Mouse (Mus musculus) hindbrain, embryonic 14.5 days (tissue): ENCODE data around the gene Cep89. TPM values are rescaled to one million over a fixed set of nuclear protein-coding genes. Genes with fewer than 3 reads are reported as not detected.

Experiments used
- ATAC-seq: fragments of 200-750 bp; cut with Nextera tagmentation; 2 replicates; pipeline ENCODE4 v1.8.0; 2017; ENCODE audit warnings: moderate number of reproducible peaks, mild to moderate bottlenecking, moderate TSS enrichment, moderate library complexity; ENCODE audit not compliant: low FRiP score
- DNase-seq: peaks from one replicate; pipeline ENCODE4 v3.0.0-alpha.2; 2015; ENCODE audit warnings: low spot score
- H3K27ac ChIP-seq: fragments of 300-500 bp; sonication (generic); 2 replicates; pipeline ENCODE4 v1.5.1; 2014; ENCODE audit warnings: mild to moderate bottlenecking, moderate library complexity
- H3K27me3 ChIP-seq: fragments of 300-500 bp; sonication (generic); 2 replicates; pipeline ENCODE4 v1.6.1; 2014; ENCODE audit warnings: mild to moderate bottlenecking, low read length, mixed read lengths; ENCODE audit not compliant: control insufficient read depth, insufficient read depth
- H3K36me3 ChIP-seq: fragments of 300-500 bp; sonication (generic); replicated peaks from 2 replicates; pipeline ENCODE4 v1.6.1; 2014; ENCODE audit not compliant: control insufficient read depth, insufficient read depth
- H3K4me1 ChIP-seq: fragments of 300-500 bp; sonication (generic); replicated peaks from 2 replicates; pipeline ENCODE4 v1.6.1; 2014; ENCODE audit warnings: antibody characterized with exemption, low read length, mixed read lengths; ENCODE audit not compliant: control insufficient read depth, insufficient read depth
- H3K4me2 ChIP-seq: fragments of 300-500 bp; sonication (generic); replicated peaks from 2 replicates; pipeline ENCODE4 v1.6.1; 2014; ENCODE audit warnings: mild to moderate bottlenecking, moderate library complexity
- H3K4me3 ChIP-seq: fragments of 300-500 bp; sonication (generic); replicated peaks from 2 replicates; pipeline ENCODE4 v1.5.1; 2014; ENCODE audit warnings: mild to moderate bottlenecking, low read length
- H3K9ac ChIP-seq: fragments of 300-500 bp; sonication (generic); 2 replicates; pipeline ENCODE4 v1.6.1; 2014
- H3K9me3 ChIP-seq: fragments of 300-500 bp; sonication (generic); 2 replicates; pipeline ENCODE4 v1.6.1; 2016; ENCODE audit warnings: low read length; ENCODE audit not compliant: control insufficient read depth
- WGBS: fragments of 180-500 bp; shearing (Covaris S2); extraction: QIAGEN DNeasy Blood & Tissue Kit; methylation state at CpG from one replicate; pipeline ENCODE4 v1.1.7; 2014; 5-methylcytosine and 5-hydroxymethylcytosine counted together
- polyA plus RNA-seq: library from polyadenylated mRNA; unstranded; fragments of >200 nt; fragmentation: Nextera tagmentation; extraction: Ambion mirVana; gene quantifications from 2 replicates; pipeline ENCODE4 v1.2.1, GENCODE M21; 2014

The Cep89 gene
- polyA plus RNA-seq, 1 experiment from 2014 or later: 25.2 TPM

DNA sequence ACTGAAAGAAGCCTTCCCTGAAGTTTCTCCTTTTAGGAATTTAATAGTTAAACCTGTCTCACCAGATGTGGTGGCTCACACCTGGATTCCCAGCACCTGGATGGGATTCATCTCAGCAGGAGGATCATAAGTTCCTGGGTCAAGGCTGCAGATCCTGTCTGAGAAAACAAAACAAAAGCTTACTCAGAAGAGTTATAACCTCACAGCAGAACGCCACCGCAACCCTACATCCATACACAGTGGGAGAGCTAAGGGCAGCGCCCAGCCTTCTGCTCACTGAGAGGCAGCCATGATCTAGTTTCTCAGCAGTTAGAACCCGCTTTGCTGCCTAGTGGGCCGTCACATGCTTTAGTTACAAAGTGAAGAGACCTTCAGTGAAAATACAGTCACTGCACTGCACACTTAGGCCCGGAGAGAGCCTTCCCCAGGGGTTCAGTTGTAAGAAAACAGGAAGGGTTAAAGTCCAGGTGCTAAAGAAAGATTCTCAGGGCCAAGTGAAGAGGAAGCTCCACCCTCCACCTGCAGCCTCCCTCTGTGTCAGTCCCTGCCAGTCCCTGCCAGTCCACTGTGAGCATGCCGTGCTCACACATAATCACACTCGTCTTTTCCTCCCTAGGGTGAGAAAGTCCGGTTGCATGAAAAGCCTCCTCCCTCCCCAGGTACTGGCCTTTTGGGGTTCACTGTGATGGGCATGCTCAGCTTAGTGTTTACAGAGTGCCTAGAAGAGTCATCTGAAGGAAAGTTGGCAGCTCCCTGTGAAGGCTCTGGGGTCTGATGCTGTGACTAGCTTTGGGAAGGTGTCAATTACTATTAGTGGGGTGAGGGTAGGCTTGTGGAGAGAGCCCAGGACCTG, 19.2 kb downstream of the Cep89 start:
- no peaks in the 10 kb centered on the region for H3K4me1 ChIP-seq
- DNase-seq: no peak
- H3K27ac ChIP-seq: no peak overlapping the region
- no peak overlapping the region for H3K9ac ChIP-seq
- no peaks in the 10 kb centered on the region for H3K9me3 ChIP-seq
- H3K27me3 ChIP-seq: no peaks in the 10 kb centered on the region
- no peak for ATAC-seq
- H3K4me3 ChIP-seq: no peak overlapping the region
- WGBS: 91% methylated on average over 9 of the region's 9 CpGs
- peaks cover 67% of the 10 kb centered on the region for H3K36me3 ChIP-seq
- no peak overlapping the region for H3K4me2 ChIP-seq

DNA sequence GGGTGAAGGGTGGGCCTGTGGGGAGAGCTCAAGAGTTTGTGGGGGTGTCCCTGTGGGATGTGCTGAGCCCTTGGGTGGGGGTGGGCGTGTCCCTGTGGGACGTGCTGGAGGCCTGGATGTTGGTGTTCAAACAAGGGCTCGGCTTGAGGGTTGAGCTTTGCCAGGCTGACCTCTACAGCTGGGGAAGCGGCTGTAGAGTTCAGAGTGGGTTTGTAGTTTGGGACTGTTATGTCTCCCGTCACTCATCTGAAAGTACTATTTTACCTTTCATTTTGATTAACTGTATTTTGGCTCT, 19.8 kb downstream of the Cep89 start:
- ATAC-seq (no peak), DNase-seq (no peak)
- no peaks in the 10 kb centered on the region for H3K27me3 ChIP-seq
- H3K4me3 ChIP-seq: no peak overlapping the region
- WGBS: 92% methylated on average over 5 of the region's 5 CpGs
- H3K36me3 ChIP-seq: peaks cover 69% of the 10 kb centered on the region
- no peak overlapping the region for H3K4me2 ChIP-seq
- no peaks in the 10 kb centered on the region for H3K9me3 ChIP-seq
- no peaks in the 10 kb centered on the region for H3K4me1 ChIP-seq
- H3K27ac ChIP-seq: no peak overlapping the region
- no peak overlapping the region for H3K9ac ChIP-seq

DNA sequence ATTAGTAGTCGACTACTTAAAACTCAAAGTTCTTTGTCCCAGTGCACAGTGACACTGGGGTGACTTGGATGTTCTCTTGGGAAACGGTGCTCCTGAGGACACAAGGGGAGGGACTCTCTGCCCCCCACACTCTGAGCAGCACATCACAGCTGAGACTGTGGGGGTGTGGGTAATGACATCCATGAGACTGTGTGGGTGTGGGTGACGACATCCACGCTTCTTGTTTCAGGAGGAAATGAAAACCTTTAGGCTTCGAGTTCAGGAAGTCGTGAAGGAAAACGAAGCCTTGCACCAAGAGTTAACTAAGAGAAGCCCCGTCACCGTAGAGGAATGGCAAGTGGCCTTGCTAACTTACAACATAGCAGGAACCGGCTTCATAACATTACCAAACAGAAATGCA, 26.2 kb downstream of the Cep89 start:
- Histone ChIP-seq H3K4me3 (no peak overlapping the region), H3K9ac (no peak overlapping the region), H3K27ac (no peak overlapping the region), H3K4me1 (no peaks in the 10 kb centered on the region), H3K4me2 (no peak overlapping the region), H3K36me3 (peaks cover 86% of the 10 kb centered on the region), H3K9me3 (no peaks in the 10 kb centered on the region), H3K27me3 (no peaks in the 10 kb centered on the region)
- ATAC-seq (no peak), DNase-seq (no peak)
- WGBS: 90% methylated on average over 10 of the region's 10 CpGs

DNA sequence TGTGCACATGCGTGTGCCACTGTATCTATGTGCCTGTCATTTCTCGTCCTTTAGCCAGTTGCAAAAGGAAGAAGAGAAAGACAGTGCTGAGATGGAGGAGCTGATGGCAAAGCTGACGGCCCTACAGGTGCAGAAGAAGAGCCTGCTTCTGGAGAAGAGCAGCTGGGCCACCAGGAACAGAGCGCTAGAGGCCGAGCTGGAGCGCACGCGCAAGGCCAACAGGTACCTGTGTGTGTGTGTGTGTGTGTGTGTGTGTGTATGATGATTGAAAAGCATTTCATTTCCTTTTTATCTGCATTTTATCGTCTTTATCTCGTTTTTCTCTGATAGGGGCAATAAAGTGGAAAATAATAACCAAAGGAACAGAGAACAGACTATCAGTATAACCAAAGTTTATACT, 31.3 kb downstream of the Cep89 start:
- Histone ChIP-seq H3K4me3 (no peak overlapping the region), H3K4me2 (no peak overlapping the region), H3K9me3 (no peaks in the 10 kb centered on the region), H3K36me3 (peaks cover 83% of the 10 kb centered on the region), H3K4me1 (no peaks in the 10 kb centered on the region), H3K27ac (no peak overlapping the region), H3K9ac (no peak overlapping the region), H3K27me3 (no peaks in the 10 kb centered on the region)
- no peak for DNase-seq
- WGBS: 96% methylated on average over 10 of the region's 10 CpGs
- no peak for ATAC-seq

DNA sequence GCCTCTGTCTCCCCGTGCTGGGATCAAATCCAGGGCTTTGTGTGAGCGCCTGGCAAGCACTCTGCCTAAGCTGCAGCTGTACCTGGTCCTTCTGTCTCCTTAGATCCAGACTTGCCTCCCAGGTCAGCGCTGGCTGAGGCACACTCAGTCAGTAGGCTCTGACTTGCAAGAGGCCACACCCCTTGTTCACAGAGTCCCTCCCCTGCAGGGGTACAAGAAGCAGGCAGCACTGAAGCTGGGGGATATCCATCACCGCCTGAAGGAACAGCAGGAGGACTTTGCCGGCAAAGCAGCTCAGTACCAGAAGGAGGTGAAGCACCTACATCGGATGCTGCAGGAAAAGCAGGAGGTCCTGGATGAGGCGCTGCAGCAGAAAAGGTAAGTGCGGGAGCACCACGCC, 38.4 kb downstream of the Cep89 start:
- 83% methylated on average over 9 of the region's 9 CpGs for WGBS
- Histone ChIP-seq H3K4me1 (no peaks in the 10 kb centered on the region), H3K27ac (no peak overlapping the region), H3K4me2 (no peak overlapping the region), H3K4me3 (no peak overlapping the region), H3K9me3 (no peaks in the 10 kb centered on the region), H3K36me3 (peaks cover 62% of the 10 kb centered on the region), H3K27me3 (no peaks in the 10 kb centered on the region), H3K9ac (no peak overlapping the region)
- ATAC-seq (no peak), DNase-seq (no peak)

DNA sequence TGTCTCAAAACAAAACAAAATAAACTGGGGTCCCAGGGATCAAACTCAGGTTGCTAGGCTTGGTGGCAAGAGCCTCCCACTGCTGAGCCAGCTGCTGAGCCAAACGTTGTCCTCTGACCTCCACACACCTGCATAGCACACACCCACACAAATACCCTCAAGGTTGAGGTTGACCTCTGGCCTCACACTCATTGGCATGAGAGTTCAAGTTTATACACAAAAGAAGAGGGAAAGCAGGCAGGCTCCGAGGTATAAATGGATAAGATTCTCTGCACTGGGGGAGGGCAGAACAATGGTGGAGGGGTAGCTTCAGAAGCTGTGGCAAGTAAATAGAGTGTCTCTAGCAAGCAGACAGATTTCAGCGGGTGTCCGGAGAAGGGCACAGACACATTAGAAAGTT, 50.7 kb downstream of the Cep89 start:
- Histone ChIP-seq H3K4me2 (no peak overlapping the region), H3K9me3 (no peaks in the 10 kb centered on the region), H3K4me3 (no peak overlapping the region), H3K27me3 (no peaks in the 10 kb centered on the region), H3K4me1 (no peaks in the 10 kb centered on the region), H3K36me3 (no peaks in the 10 kb centered on the region), H3K9ac (no peak overlapping the region), H3K27ac (no peak overlapping the region)
- ATAC-seq (no peak), DNase-seq (no peak)
- WGBS: 41% methylated on average over 4 of the region's 4 CpGs

DNA sequence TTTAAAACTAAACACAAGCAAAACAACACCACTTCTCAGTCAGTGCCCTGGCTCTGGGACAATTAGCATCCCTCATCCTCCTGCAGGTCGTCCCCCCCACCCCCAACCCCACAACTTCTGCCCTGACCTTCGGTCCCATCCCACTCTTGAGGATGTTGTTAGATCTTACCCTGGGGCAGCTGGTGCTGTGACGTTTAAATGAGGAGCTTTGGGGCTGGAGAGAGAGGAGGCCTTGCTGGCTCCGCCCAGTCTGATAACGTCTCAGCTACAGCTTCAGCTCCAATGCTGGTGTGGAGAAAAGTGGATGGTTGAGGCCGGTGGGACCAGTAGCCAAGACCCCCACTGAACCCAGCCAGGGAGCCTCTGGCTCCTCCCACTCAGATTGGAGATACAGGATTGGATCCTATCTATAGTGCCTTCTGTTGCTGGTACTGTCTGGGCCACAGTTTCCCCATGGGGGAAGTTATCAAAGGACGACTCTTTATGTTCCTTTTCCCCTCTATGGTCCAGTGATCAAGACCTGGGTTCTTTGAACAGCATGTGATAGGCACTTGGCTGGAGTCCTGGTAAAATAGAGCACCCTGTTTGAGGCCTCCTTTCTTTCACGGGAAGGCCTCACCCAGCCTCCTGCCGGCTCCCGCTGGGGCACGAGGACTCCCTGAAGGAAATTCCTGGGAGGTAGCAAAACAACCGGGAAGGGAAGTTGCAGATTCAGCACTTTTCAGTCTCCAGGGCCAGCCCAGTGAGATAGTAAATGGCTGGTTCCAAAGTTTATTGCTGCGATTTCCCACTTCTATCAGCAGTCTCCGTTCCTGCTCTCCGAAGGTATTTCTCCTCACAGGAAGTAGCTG, 51.4 kb downstream of the Cep89 start, which contains the start of gene Slc7a9:
Gene Slc7a9, plus strand, starts transcription at position 801 of the 851 bp plus-strand sequence.
- Histone ChIP-seq H3K4me2 (no peak within 1 kb of the TSS), H3K9me3 (no peaks in the 10 kb centered on the region), H3K4me3 (no peak within 1 kb of the TSS), H3K27ac (no peak within 1 kb of the TSS), H3K27me3 (no peaks in the 10 kb centered on the region), H3K36me3 (no peaks in the 10 kb centered on the region), H3K4me1 (no peaks in the 10 kb centered on the region), H3K9ac (no peak within 1 kb of the TSS)
- DNase-seq: no peak
- no peak for ATAC-seq
- WGBS: 29% methylated on average over 15 of the region's 15 CpGs

DNA sequence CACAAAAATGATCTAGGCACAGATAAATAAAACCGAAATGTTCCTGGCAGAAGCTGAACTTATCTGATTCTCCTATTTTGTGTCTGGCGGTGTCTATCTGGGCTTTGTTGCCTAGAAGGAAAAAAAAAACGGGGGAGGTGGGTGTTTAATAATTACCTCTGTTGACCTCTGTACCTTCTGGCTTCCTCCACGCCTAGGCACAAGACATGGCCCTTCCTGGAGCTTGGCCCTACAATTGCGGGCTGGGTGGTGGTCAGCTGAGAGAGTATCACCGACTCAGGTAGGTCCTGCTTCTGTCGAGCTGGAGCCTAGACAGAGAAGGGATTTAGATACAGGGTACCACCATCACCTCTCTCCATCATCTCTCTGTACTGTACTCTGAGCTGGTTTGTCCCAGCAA, 52.0 kb downstream of the Cep89 start:
- no peak overlapping the region for H3K9ac ChIP-seq
- ATAC-seq (no peak), DNase-seq (no peak)
- H3K4me2 ChIP-seq: no peak overlapping the region
- no peaks in the 10 kb centered on the region for H3K9me3 ChIP-seq
- H3K36me3 ChIP-seq: no peaks in the 10 kb centered on the region
- WGBS: 76% methylated on average over 7 of the region's 7 CpGs
- H3K27ac ChIP-seq: no peak overlapping the region
- no peaks in the 10 kb centered on the region for H3K4me1 ChIP-seq
- H3K4me3 ChIP-seq: no peak overlapping the region
- H3K27me3 ChIP-seq: no peaks in the 10 kb centered on the region

DNA sequence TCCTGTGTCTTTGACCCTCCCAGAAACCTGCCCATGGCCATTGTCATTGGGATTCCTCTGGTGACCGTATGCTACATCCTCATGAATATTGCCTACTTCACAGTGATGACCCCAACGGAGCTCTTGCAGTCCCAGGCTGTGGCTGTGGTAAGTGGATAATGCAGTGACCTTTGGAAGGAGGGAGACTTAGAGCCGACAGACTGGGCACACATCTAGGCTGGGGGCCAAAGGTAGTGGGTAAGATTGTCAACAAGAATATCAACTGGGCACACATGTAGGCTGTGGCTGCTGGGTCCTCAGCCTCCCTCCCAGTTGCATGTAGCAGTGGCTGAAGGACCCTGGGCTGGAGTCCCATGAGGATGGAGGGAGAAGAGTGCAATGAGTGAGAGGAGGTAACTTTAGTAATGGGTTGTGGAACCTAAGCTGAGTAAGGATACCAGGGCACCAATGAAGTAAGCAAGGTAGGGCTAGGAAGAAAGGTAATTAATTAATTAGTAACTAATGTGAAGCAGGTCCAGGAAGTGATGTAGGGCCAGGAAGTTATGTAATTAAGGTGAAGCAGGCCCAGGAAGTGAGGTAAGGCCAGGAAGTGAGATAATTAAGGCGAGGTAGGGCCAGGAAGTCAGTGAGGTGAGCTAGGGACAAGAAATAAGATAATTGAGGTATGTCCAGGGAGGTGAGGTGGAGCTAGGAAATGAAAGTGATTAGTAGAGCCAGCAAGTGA, 59.4 kb downstream of the Cep89 start:
- H3K4me2 ChIP-seq: no peak overlapping the region
- no peak overlapping the region for H3K4me3 ChIP-seq
- H3K36me3 ChIP-seq: no peaks in the 10 kb centered on the region
- ATAC-seq: no peak
- DNase-seq: no peak
- no peaks in the 10 kb centered on the region for H3K9me3 ChIP-seq
- H3K27ac ChIP-seq: no peak overlapping the region
- WGBS: 81% methylated on average over 4 of the region's 4 CpGs
- H3K27me3 ChIP-seq: no peaks in the 10 kb centered on the region
- no peaks in the 10 kb centered on the region for H3K4me1 ChIP-seq
- no peak overlapping the region for H3K9ac ChIP-seq
